Mouse (Mus musculus) CH12.LX (cell line): ENCODE results near the gene 2310033P09Rik. TPM values are rescaled to one million over a fixed set of nuclear protein-coding genes. Genes with fewer than 3 reads are reported as not detected.

Experiments
- DNase-seq: peaks from one replicate; pipeline ENCODE4 v3.0.0-alpha.2; 2013; ENCODE audit errors: extremely low read depth
- H3K27ac ChIP-seq: 2 replicates; pipeline ENCODE4 v1.5.1; 2012; ENCODE audit warnings: low read depth, mild to moderate bottlenecking, control low read depth, moderate library complexity; ENCODE audit not compliant: insufficient read depth
- H3K27me3 ChIP-seq: replicated peaks from 2 replicates; pipeline ENCODE3; 2012; ENCODE audit warnings: inconsistent platforms
- H3K36me3 ChIP-seq, 2 experiments: replicated peaks in 1 of 2; 2 replicates each; pipeline versions ENCODE3 to v1.6.1; 2012; ENCODE audit warnings: inconsistent platforms in 1 of 2, low read length in 1 of 2, mild to moderate bottlenecking in 1 of 2, mixed read lengths in 1 of 2, moderate library complexity in 1 of 2; ENCODE audit not compliant: control insufficient read depth in 1 of 2, insufficient read depth in 1 of 2
- H3K4me1 ChIP-seq, 2 experiments: 2 replicates each; pipeline ENCODE4 v1.6.1; 2012; ENCODE audit warnings: inconsistent platforms in 1 of 2, moderate library complexity in 1 of 2; ENCODE audit not compliant: insufficient read depth in 2 of 2, control insufficient read depth in 1 of 2
- H3K4me2 ChIP-seq: 2 replicates; pipeline ENCODE4 v1.6.1; 2012; ENCODE audit warnings: low read depth, mild to moderate bottlenecking, control low read depth; ENCODE audit not compliant: poor library complexity, insufficient read depth, severe bottlenecking
- H3K4me3 ChIP-seq, 3 experiments: fragments of 150-350 bp in 1 of 3; sonication (generic) in 1 of 3; replicated peaks in 1 of 3; 2 replicates each; pipeline versions ENCODE3 to v1.5.1; 2011 to 2012; ENCODE audit warnings: low read depth in 2 of 3, low read length in 2 of 3, mild to moderate bottlenecking in 2 of 3, moderate library complexity in 2 of 3, control low read depth in 1 of 3, improper control_type of control experiment in 1 of 3, inconsistent platforms in 1 of 3, mixed read lengths in 1 of 3; ENCODE audit not compliant: poor library complexity in 1 of 3
- H3K79me2 ChIP-seq: replicated peaks from 2 replicates; pipeline ENCODE4 v1.6.1; 2012; ENCODE audit warnings: mild to moderate bottlenecking, moderate library complexity; ENCODE audit not compliant: control insufficient read depth, poor library complexity, insufficient read depth, severe bottlenecking; ENCODE audit errors: extremely low read depth
- H3K9ac ChIP-seq: 2 replicates; pipeline ENCODE4 v1.6.1; 2012; ENCODE audit warnings: low read depth, mild to moderate bottlenecking, control low read depth, moderate library complexity; ENCODE audit not compliant: insufficient read depth
- H3K9me3 ChIP-seq: replicated peaks from 2 replicates; pipeline ENCODE3; 2012; ENCODE audit warnings: low read length, inconsistent platforms, mixed read lengths
- BHLHE40 ChIP-seq: IDR thresholded peaks from 2 replicates; pipeline ENCODE4 v1.6.1; 2011; ENCODE audit warnings: mild to moderate bottlenecking, low read depth, low read length, improper control_type of control experiment
- CHD1 ChIP-seq: IDR thresholded peaks from 2 replicates; pipeline ENCODE4 v1.6.1; 2012; ENCODE audit warnings: low read depth, low read length, improper control_type of control experiment, inconsistent platforms
- CHD2 ChIP-seq: IDR thresholded peaks from 2 replicates; pipeline ENCODE4 v1.6.1; 2011; ENCODE audit warnings: low read length, improper control_type of control experiment
- CTCF ChIP-seq, 2 experiments: IDR thresholded peaks in 1 of 2; conservative IDR thresholded peaks in 1 of 2; 2 replicates each; pipeline ENCODE4 v1.5.1; 2011 to 2012; ENCODE audit warnings: low read depth in 2 of 2, low read length in 2 of 2, improper control_type of control experiment in 1 of 2, inconsistent platforms in 1 of 2, mild to moderate bottlenecking in 1 of 2, moderate library complexity in 1 of 2
- E2F4 ChIP-seq: IDR thresholded peaks from 2 replicates; pipeline ENCODE4 v1.6.1; 2011; ENCODE audit warnings: low read depth, low read length, improper control_type of control experiment; ENCODE audit not compliant: insufficient replicate concordance
- ELF1 ChIP-seq: IDR thresholded peaks from 2 replicates; pipeline ENCODE4 v1.6.1; 2014; ENCODE audit warnings: low read depth, mild to moderate bottlenecking, inconsistent platforms, low read length, improper control_type of control experiment
- EP300 ChIP-seq: IDR thresholded peaks from 2 replicates; pipeline ENCODE4 v1.6.1; 2011; ENCODE audit warnings: low read length, improper control_type of control experiment
- GABPA ChIP-seq: IDR thresholded peaks from 2 replicates; pipeline ENCODE4 v1.6.1; 2012; ENCODE audit warnings: low read depth, low read length, improper control_type of control experiment, inconsistent platforms; ENCODE audit not compliant: insufficient replicate concordance
- HCFC1 ChIP-seq: IDR thresholded peaks from 2 replicates; pipeline ENCODE4 v1.6.1; 2012; ENCODE audit warnings: low read depth, mild to moderate bottlenecking, inconsistent platforms, low read length, improper control_type of control experiment
- IRF4 ChIP-seq: IDR thresholded peaks from 2 replicates; pipeline ENCODE4 v1.6.1; 2014; ENCODE audit warnings: low read depth, mild to moderate bottlenecking, inconsistent platforms, low read length, improper control_type of control experiment
- JUN ChIP-seq: IDR thresholded peaks from 2 replicates; pipeline ENCODE4 v1.6.1; 2011; ENCODE audit warnings: low read depth, mild to moderate bottlenecking, low read length, improper control_type of control experiment, moderate library complexity; ENCODE audit not compliant: insufficient read depth
- JUND ChIP-seq: conservative IDR thresholded peaks from 2 replicates; pipeline ENCODE4 v1.6.1; 2011; ENCODE audit warnings: low read depth, low read length, improper control_type of control experiment
- KAT2A ChIP-seq: IDR thresholded peaks from 2 replicates; pipeline ENCODE4 v1.6.1; 2012; ENCODE audit warnings: low read length, improper control_type of control experiment, inconsistent platforms; ENCODE audit not compliant: insufficient replicate concordance
- MAFK ChIP-seq: IDR thresholded peaks from 2 replicates; pipeline ENCODE4 v1.6.1; 2011; ENCODE audit warnings: low read length, improper control_type of control experiment; ENCODE audit not compliant: insufficient replicate concordance
- MAX ChIP-seq: IDR thresholded peaks from 2 replicates; pipeline ENCODE4 v1.6.1; 2011; ENCODE audit warnings: low read length, improper control_type of control experiment
- MXI1 ChIP-seq: IDR thresholded peaks from 2 replicates; pipeline ENCODE4 v1.6.1; 2011; ENCODE audit warnings: mild to moderate bottlenecking, low read depth, low read length, improper control_type of control experiment
- MYC ChIP-seq: IDR thresholded peaks from 2 replicates; pipeline ENCODE4 v1.6.1; 2011; ENCODE audit warnings: low read depth, mild to moderate bottlenecking, improper control_type of control experiment, low read length
- NELFE ChIP-seq: IDR thresholded peaks from 2 replicates; pipeline ENCODE4 v1.6.1; 2011; ENCODE audit warnings: low read depth, low read length, improper control_type of control experiment
- NRF1 ChIP-seq: IDR thresholded peaks from 2 replicates; pipeline ENCODE4 v1.6.1; 2014; ENCODE audit warnings: low read depth, mild to moderate bottlenecking, inconsistent platforms, low read length, improper control_type of control experiment, moderate library complexity
- POLR2AphosphoS2 ChIP-seq: IDR thresholded peaks from 2 replicates; pipeline ENCODE4 v1.6.1; 2011; ENCODE audit warnings: low read depth, low read length, improper control_type of control experiment
- RAD21 ChIP-seq: IDR thresholded peaks from 2 replicates; pipeline ENCODE4 v1.6.1; 2011; ENCODE audit warnings: low read depth, mild to moderate bottlenecking, low read length, improper control_type of control experiment, moderate library complexity
- SMC3 ChIP-seq: IDR thresholded peaks from 2 replicates; pipeline ENCODE4 v1.6.1; 2011; ENCODE audit warnings: low read depth, low read length, improper control_type of control experiment
- TBP ChIP-seq: conservative IDR thresholded peaks from 2 replicates; pipeline ENCODE4 v1.6.1; 2011; ENCODE audit warnings: low read depth, low read length, improper control_type of control experiment
- TCF12 ChIP-seq: IDR thresholded peaks from 2 replicates; pipeline ENCODE4 v1.6.1; 2014; ENCODE audit warnings: low read depth, mild to moderate bottlenecking, inconsistent platforms, low read length, improper control_type of control experiment
- UBTF ChIP-seq: IDR thresholded peaks from 2 replicates; pipeline ENCODE4 v1.6.1; 2012; ENCODE audit warnings: low read depth, mild to moderate bottlenecking, inconsistent platforms, low read length, improper control_type of control experiment, moderate library complexity
- USF2 ChIP-seq: conservative IDR thresholded peaks from 2 replicates; pipeline ENCODE4 v1.6.1; 2011; ENCODE audit warnings: low read depth, low read length, improper control_type of control experiment
- ZC3H11A ChIP-seq: IDR thresholded peaks from 2 replicates; pipeline ENCODE4 v1.6.1; 2012; ENCODE audit warnings: low read depth, mild to moderate bottlenecking, inconsistent platforms, low read length, improper control_type of control experiment
- ZMIZ1 ChIP-seq: IDR thresholded peaks from 2 replicates; pipeline ENCODE4 v1.6.1; 2012; ENCODE audit warnings: low read depth, mild to moderate bottlenecking, inconsistent platforms, low read length, improper control_type of control experiment
- dilution Hi-C: fragments of 300-500 bp; cut with MboI; formaldehyde crosslinking; loops from 2 replicates; pipeline ENCODE4 v1.14.3; 2020; ENCODE audit warnings: low sequenced_read_pairs; ENCODE audit not compliant: extremely low pct_unique_long_range_greater_than_20kb, extremely low pct_ligation_motif_present
- in situ Hi-C: fragments of 300-500 bp; cut with MboI; formaldehyde crosslinking; loops from 3 replicates; pipeline ENCODE4 v1.14.3; 2019; ENCODE audit warnings: low sequenced_read_pairs, low pct_ligation_motif_present, low pct_unique_long_range_greater_than_20kb, mixed read lengths
- polyA plus RNA-seq: library from polyadenylated mRNA; unstranded; fragments of >175 nt; gene quantifications from 2 replicates; pipeline ENCODE4 v1.2.1, GENCODE M21; 2012; ENCODE audit warnings: low read depth; ENCODE audit not compliant: insufficient read length
- total RNA-seq, 2 experiments: library from RNA; depleted of rRNA; stranded (reverse); fragments of 300-350 nt in 1 of 2; fragments of >200 nt in 1 of 2; gene quantifications; 2 replicates each; pipeline ENCODE4 v1.2.3; 2012 to 2014

2310033P09Rik gene
- total and polyA plus RNA-seq, 3 experiments, result 7.9 to 44.1 (median 15.3) TPM

DNA sequence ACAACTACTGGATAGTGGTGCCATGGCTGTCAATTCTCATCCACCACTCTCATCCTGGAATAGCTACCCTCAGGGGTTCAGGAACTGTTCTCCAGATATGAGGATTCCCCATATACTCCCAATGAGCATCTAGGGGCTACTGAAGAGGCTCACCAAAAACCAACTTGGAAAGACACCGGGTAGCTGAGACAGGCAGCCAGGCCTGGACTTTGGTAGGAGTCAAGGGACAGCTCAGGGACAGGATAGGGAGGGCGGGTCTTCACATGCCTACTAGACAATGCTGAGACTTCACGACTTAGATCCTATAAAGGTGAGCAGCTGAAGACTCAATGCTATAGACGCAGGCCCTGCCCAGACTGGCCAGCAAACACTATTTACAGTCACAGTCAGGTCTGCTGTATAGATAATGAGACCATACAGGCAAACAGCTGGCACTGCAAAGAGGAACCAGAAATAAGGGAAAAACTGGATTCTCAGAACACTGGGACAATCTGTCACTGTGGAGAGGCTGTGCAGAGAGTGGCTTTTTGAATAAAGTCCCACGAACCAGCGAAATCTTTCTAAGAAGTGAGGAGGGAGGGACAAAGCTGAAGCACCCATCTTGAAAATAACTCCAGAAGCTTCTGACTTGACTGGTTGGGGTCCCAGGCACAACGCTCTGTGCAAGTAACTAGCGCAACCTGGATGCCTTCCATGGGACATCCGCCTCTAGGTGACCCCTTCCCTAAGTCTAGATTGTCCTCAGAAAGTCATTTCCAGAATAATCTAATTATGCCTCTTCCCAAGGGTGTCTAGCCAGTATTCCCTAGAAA is 45.5 kb upstream of the 2310033P09Rik start:
- in situ Hi-C loops, result no loop called here

DNA sequence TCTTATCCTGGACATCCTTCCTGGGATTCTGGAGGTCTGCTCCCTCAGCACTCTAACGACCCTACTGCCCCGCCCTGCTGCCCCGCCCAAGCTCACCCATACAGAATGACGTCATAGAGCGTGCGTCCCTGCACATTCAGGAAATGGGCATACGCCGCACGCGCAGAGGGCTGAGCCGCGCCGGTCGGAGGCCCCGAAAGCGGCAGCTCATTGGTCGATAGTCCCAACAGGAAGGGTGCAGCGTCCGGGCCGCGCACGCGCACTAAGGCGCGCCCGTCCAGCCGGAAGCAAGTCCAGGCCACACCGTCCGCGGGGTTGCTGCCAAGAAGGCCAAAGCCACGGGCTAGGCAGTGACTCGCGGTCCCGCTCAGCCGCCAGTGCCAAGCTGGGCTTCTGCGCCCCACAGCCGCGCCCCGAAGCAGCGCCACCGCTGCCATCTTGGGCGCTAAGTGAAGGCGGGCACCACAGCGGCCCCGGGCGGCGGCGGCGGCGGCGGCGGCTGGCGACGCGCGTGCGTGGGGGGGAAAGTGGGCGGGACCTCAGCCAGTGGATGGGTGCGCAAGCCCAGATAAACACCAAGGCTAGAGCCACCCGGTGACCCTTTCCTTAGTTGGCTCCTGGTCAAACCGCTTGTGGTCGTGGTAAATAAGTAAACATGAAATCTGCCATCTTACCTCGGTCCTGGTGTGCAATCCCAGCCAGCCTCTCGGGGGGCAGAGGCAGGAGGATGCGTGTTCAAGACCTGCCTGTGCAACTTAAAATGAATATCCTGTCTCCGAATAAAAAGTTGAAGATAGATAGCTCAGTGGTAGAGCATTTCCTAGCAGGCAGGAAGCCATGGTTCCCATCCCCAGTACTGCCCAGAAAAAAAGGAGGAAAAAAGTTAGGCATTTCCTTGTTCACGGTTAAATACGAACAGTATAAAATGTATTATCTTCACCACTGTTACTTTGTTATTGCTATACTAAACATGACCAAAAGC is 44.6 kb upstream of the 2310033P09Rik start, which contains the start of gene Iba57:
TSS of gene Iba57 (minus strand) at position 485 of the 982 bp plus-strand sequence.
- Histone ChIP-seq H3K27me3 (no peaks in the 10 kb centered on the region), H3K4me3 (peak within 1 kb of the TSS; percentile 63 to 84 (median 67)), H3K9me3 (no peaks in the 10 kb centered on the region), H3K79me2 (no peaks in the 10 kb centered on the region), H3K36me3 (peaks cover 0 to 6% of the 10 kb centered on the region in 2 experiments), H3K4me1 (peaks cover 29 to 53% of the 10 kb centered on the region in 2 experiments), H3K4me2 (peak within 1 kb of the TSS; percentile 87), H3K9ac (peak within 1 kb of the TSS; percentile 82), H3K27ac (peak within 1 kb of the TSS; percentile 95)
- peak; percentile 99 for DNase-seq
- in situ Hi-C loops (no loop called here), dilution Hi-C loops (no loop called here)
- TF ChIP-seq MAX (peak; percentile 85), JUND (peak; percentile 72), ZC3H11A (no peak), MAFK (no peak), ELF1 (peak; percentile 99), GABPA (peak; percentile 9; the same call in 1 of the 2 replicates), HCFC1 (peak; percentile 85), USF2 (no peak), TBP (peak; percentile 55; the same call in 1 of the 2 replicates), KAT2A (peak; percentile 79; the same call in 1 of the 2 replicates), MYC (peak; percentile 69; the same call in 1 of the 2 replicates), SMC3 (0 out of 2 replicates have a peak, but pooled peaks have one; percentile 11), TCF12 (peak; percentile 88), CTCF (conservative IDR thresholded peaks at IDR 0.05 in 1 of 2, IDR thresholded peaks at IDR 0.05 in 1 of 2; ENCODE audit: low read depth in 2 of 2, low read length in 2 of 2) (peak in 1 of 2 experiments; percentile 49; a peak in 2 of 4 replicates), NELFE (peak; percentile 97), MXI1 (peak; percentile 83), ZMIZ1 (peak; percentile 92), IRF4 (no peak), POLR2AphosphoS2 (peak; percentile 93), RAD21 (no peak)

More for the DNA sequence above, 45.5 kb upstream of the 2310033P09Rik start:
- Histone ChIP-seq H3K4me2 (peak overlapping the region; percentile 87), H3K27ac (no peak overlapping the region), H3K9me3 (no peaks in the 10 kb centered on the region), H3K36me3 (peaks cover 6 to 14% of the 10 kb centered on the region in 2 experiments), H3K79me2 (no peaks in the 10 kb centered on the region), H3K4me1 (peaks cover 28 to 56% of the 10 kb centered on the region in 2 experiments), H3K9ac (peak overlapping the region; percentile 70), H3K27me3 (no peaks in the 10 kb centered on the region), H3K4me3 (peak overlapping the region; percentile 44 to 67 (median 63))
- TF ChIP-seq POLR2AphosphoS2, result no peak
- TF ChIP-seq ZMIZ1, result no peak
- no peak for TF ChIP-seq HCFC1
- no peak for TF ChIP-seq CHD2
- TF ChIP-seq NRF1, result no peak
- TF ChIP-seq JUN, result no peak
- TF ChIP-seq SMC3, result no peak
- TF ChIP-seq MAFK, result no peak
- TF ChIP-seq EP300, result no peak
- TF ChIP-seq IRF4, result no peak
- TF ChIP-seq NELFE, result no peak
- no peak for TF ChIP-seq E2F4
- no peak for TF ChIP-seq CTCF (conservative IDR thresholded peaks at IDR 0.05 in 1 of 2, IDR thresholded peaks at IDR 0.05 in 1 of 2; ENCODE audit: low read depth in 2 of 2, low read length in 2 of 2)
- TF ChIP-seq TBP, result no peak
- TF ChIP-seq BHLHE40, result no peak
- no peak for TF ChIP-seq CHD1
- no peak for TF ChIP-seq UBTF
- TF ChIP-seq ZC3H11A, result no peak
- no peak for TF ChIP-seq RAD21
- TF ChIP-seq GABPA, result no peak
- dilution Hi-C loops, result no loop called here
- DNase-seq, result no peak
